Mouse (Mus musculus): Measurements from ENCODE around the gene Pdzd9. TPM values are rescaled to one million over a fixed set of nuclear protein-coding genes. Genes with fewer than 3 reads are reported as not detected.
A peak's percentile ranks its signal among the peaks of the same experiment; 100 is the strongest.
"Not testable (repeated sequence)": the region's sequence is repeated elsewhere in the genome, so short reads cannot be mapped to it uniquely, and the experiment has no call there.

The Pdzd9 gene
- not detected in 2 replicates for total RNA-seq (2017)

GRCm38 (mm10) chr7:120670153-120670875 is at the start of gene Pdzd9:
Gene Pdzd9 (minus strand): TSS chr7:120670343.
- peak; percentile 63; the same call in 1 of the 2 replicates for ATAC-seq (ENCODE audit: extremely low read depth, insufficient number of reproducible peaks, low FRiP score, poor library complexity, severe bottlenecking)

GRCm38 (mm10) chr7:120717261-120717660 is 47.1 kb upstream of the Pdzd9 start:
- ATAC-seq (ENCODE audit: extremely low read depth, insufficient number of reproducible peaks, low FRiP score, poor library complexity, severe bottlenecking) = no peak

- ATAC-seq (ENCODE audit: extremely low read depth, insufficient number of reproducible peaks, low FRiP score, poor library complexity, severe bottlenecking) = not testable (repeated sequence)
These were observed 43.8 kb upstream of the Pdzd9 start for GRCm38 (mm10) chr7:120713951-120714350.

- ATAC-seq (ENCODE audit: extremely low read depth, insufficient number of reproducible peaks, low FRiP score, poor library complexity, severe bottlenecking) = no peak
These were observed 43.1 kb upstream of the Pdzd9 start for GRCm38 (mm10) chr7:120713225-120713624.

- no peak for ATAC-seq (ENCODE audit: extremely low read depth, insufficient number of reproducible peaks, low FRiP score, poor library complexity, severe bottlenecking)
These were observed 41.9 kb upstream of the Pdzd9 start for GRCm38 (mm10) chr7:120712071-120712470.

GRCm38 (mm10) chr7:120703888-120704287 is 33.7 kb upstream of the Pdzd9 start:
- no peak for ATAC-seq (ENCODE audit: extremely low read depth, insufficient number of reproducible peaks, low FRiP score, poor library complexity, severe bottlenecking)

GRCm38 (mm10) chr7:120699586-120699985 is 29.4 kb upstream of the Pdzd9 start:
- ATAC-seq (ENCODE audit: extremely low read depth, insufficient number of reproducible peaks, low FRiP score, poor library complexity, severe bottlenecking) = peak; percentile 13; the same call in 1 of the 2 replicates

GRCm38 (mm10) chr7:120696331-120696730 is 26.2 kb upstream of the Pdzd9 start:
- no peak for ATAC-seq (ENCODE audit: extremely low read depth, insufficient number of reproducible peaks, low FRiP score, poor library complexity, severe bottlenecking)

- no peak for ATAC-seq (ENCODE audit: extremely low read depth, insufficient number of reproducible peaks, low FRiP score, poor library complexity, severe bottlenecking)
These were observed 25.5 kb upstream of the Pdzd9 start for GRCm38 (mm10) chr7:120695641-120696040.

- ATAC-seq (ENCODE audit: extremely low read depth, insufficient number of reproducible peaks, low FRiP score, poor library complexity, severe bottlenecking) = no peak
These were observed 25.1 kb upstream of the Pdzd9 start for GRCm38 (mm10) chr7:120695196-120695595.

- ATAC-seq (ENCODE audit: extremely low read depth, insufficient number of reproducible peaks, low FRiP score, poor library complexity, severe bottlenecking) = no peak
These were observed 23.8 kb upstream of the Pdzd9 start for GRCm38 (mm10) chr7:120693831-120694375.

- no peak for ATAC-seq (ENCODE audit: extremely low read depth, insufficient number of reproducible peaks, low FRiP score, poor library complexity, severe bottlenecking)
These were observed 20.5 kb upstream of the Pdzd9 start for GRCm38 (mm10) chr7:120690634-120691033.

- ATAC-seq (ENCODE audit: extremely low read depth, insufficient number of reproducible peaks, low FRiP score, poor library complexity, severe bottlenecking) = no peak
These were observed 15.1 kb upstream of the Pdzd9 start for GRCm38 (mm10) chr7:120685227-120685626.

GRCm38 (mm10) chr7:120684731-120685161 is 14.6 kb upstream of the Pdzd9 start:
- no peak for ATAC-seq (ENCODE audit: extremely low read depth, insufficient number of reproducible peaks, low FRiP score, poor library complexity, severe bottlenecking)

GRCm38 (mm10) chr7:120682002-120682401 is 11.9 kb upstream of the Pdzd9 start:
- no peak for ATAC-seq (ENCODE audit: extremely low read depth, insufficient number of reproducible peaks, low FRiP score, poor library complexity, severe bottlenecking)

- ATAC-seq (ENCODE audit: extremely low read depth, insufficient number of reproducible peaks, low FRiP score, poor library complexity, severe bottlenecking) = 0 out of 2 replicates have a peak, but pooled peaks have one; percentile 17
These were observed 8.9 kb upstream of the Pdzd9 start for GRCm38 (mm10) chr7:120679023-120679422.

GRCm38 (mm10) chr7:120677764-120678531 is 7.8 kb upstream of the Pdzd9 start:
- ATAC-seq (ENCODE audit: extremely low read depth, insufficient number of reproducible peaks, low FRiP score, poor library complexity, severe bottlenecking) = peak; percentile 8; the same call in 1 of the 2 replicates

GRCm38 (mm10) chr7:120677001-120677643 is 7.0 kb upstream of the Pdzd9 start, which contains the start of gene Mosmo:
Gene Mosmo (plus strand): TSS chr7:120677618.
- ATAC-seq (ENCODE audit: extremely low read depth, insufficient number of reproducible peaks, low FRiP score, poor library complexity, severe bottlenecking) = 0 out of 2 replicates have a peak, but pooled peaks have one; percentile 45

GRCm38 (mm10) chr7:120671271-120671670 is 1.1 kb upstream of the Pdzd9 start:
- ATAC-seq (ENCODE audit: extremely low read depth, insufficient number of reproducible peaks, low FRiP score, poor library complexity, severe bottlenecking) = no peak

Data from neutrophil, adult 5-6 weeks (primary cell).